Mouse (Mus musculus): ENCODE data around the gene Ccdc57. TPM values are rescaled to one million over a fixed set of nuclear protein-coding genes. Genes with fewer than 3 reads are reported as not detected.

Gene Ccdc57
- polyA plus RNA-seq, 1 experiment, result 2.9 TPM

DNA sequence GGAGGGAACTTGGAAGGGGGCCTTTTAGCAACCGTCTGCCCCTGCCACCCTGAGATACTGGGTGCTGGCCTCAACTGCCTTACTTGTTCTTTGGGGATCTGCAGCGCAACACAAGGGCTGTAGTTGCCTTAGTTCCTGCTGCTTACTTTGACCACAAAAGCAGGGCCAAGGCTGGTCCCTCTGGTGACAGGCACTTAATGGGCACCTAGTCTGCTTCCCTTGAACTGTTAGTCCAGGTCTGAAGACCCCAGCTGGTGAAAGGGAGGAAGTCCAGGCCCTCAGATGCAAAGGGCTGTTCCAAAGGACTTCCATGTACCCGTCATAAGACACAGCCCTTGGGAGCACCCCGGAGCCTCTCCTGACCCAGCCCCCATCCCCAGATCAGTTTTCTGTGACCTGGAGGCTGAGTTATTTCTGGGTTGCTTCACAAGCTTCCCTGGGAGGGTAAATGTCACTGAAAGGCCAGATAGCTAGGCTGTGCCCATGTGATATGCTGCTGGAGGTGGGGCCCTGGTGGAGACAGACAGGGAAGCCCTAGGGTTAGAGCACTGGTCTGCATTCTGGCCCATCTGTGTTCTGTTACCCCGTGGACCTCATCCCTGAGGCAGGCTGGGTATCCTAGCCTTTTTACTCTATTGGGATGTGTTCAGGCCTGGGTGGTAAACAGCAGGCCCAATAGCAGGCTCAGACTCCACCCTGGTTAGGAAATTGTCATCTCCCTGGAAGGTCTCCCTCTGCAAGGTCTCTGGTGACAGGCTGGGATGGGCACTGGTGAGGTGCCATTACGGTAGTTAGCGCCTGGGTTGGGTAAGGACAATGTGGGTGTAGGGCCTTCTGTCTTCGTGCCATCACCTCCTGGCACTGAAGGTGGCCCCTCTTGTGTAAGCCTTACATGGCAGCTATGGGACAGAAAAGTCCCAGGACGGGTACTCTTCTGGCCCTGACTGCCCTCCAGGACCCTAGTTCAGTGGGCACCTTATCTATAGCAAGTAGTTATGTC lies 19.4 kb upstream of the Ccdc57 start:
- no peak for DNase-seq
- Histone ChIP-seq H3K27me3 (replicated peaks; ENCODE audit: control insufficient read depth, insufficient read depth, low read length) (no peaks in the 10 kb centered on the region), H3K27ac (ENCODE audit: insufficient read depth, low read depth, low read length) (no peak overlapping the region), H3K4me3 (ENCODE audit: insufficient read depth, low read depth, low read length) (no peak overlapping the region), H3K36me3 (ENCODE audit: control insufficient read depth, insufficient read depth, low read length) (no peaks in the 10 kb centered on the region), H3K4me1 (ENCODE audit: control insufficient read depth, insufficient read depth, low read length) (no peaks in the 10 kb centered on the region)
- WGBS, result 87% methylated on average over 9 of the region's 9 CpGs
- TF ChIP-seq CTCF (conservative IDR thresholded peaks at IDR 0.05; ENCODE audit: insufficient read depth, insufficient read length, low read depth, low read length) (no peak), POLR2A (IDR thresholded peaks at IDR 0.05; ENCODE audit: low read depth, low read length) (no peak)

DNA sequence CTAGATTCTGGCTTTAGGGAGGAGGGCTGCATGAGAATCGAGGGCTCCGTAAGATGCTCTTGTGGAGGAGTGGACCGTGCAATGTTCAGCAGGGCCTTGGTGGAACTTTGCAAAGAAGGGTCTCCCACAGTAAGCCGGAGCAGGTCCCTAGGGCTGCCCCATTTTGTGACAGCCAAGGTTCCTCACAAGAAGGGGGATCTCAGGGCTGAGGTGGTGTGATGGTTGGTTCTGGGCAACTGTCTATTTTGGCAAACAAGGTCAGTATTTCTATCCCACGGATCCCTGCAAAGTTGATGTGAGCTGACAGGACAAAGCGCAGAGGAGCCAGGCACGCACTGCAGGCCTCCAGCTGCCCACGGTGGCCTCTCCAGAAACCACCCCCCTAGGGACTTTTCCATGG lies 18.6 kb upstream of the Ccdc57 start:
- no peaks in the 10 kb centered on the region for H3K36me3 ChIP-seq (ENCODE audit: control insufficient read depth, insufficient read depth, low read length)
- H3K27me3 ChIP-seq (replicated peaks; ENCODE audit: control insufficient read depth, insufficient read depth, low read length), result no peaks in the 10 kb centered on the region
- H3K27ac ChIP-seq (ENCODE audit: insufficient read depth, low read depth, low read length), result no peak overlapping the region
- TF ChIP-seq POLR2A (IDR thresholded peaks at IDR 0.05; ENCODE audit: low read depth, low read length) (no peak), CTCF (conservative IDR thresholded peaks at IDR 0.05; ENCODE audit: insufficient read depth, insufficient read length, low read depth, low read length) (no peak)
- DNase-seq, result no peak
- no peaks in the 10 kb centered on the region for H3K4me1 ChIP-seq (ENCODE audit: control insufficient read depth, insufficient read depth, low read length)
- H3K4me3 ChIP-seq (ENCODE audit: insufficient read depth, low read depth, low read length), result peak overlapping the region; percentile 17
- 36% methylated on average over 8 of the region's 8 CpGs for WGBS

DNA sequence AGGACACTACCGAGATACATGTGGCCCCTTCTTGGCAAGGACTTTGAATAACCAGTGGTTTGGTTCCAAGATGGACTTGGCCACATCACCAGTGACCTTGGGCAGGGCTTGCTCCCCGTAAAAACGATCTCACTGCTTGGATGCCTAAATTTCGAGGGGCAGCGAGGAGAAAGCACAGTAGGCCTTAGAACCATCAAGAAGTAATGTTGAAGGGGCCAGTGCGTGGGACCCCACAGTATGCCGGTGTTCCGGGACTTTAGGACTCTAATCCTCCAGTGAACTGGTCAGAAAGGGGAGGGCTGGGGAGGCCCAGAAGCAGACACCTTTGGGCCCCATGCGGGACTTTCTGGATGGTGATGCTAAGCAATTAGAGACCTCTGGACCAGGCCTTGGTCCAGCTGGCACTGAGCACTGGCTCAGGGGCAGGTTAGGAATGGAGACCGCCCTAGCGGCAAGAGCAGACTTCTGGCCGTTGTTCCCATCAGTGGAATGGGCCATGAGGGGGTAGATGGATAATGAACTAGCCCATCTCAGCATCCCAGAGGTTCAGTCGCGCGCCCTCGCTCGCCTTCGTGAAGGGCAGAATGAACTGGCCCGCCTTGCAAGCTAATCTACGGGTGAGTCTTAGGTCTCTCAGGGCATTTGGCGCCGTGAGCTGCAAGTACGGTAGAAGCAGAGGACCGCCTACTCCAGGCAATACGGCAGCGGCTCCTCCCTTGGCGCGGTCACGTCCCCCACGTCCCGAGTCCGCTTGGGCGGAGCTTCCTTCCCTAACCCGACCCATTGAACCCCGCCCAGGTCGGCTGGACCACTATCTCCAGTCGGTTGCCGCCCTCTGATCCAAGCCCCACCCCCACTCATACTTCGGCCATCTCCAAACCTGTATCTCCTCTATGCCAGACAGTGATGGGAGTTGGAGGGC lies 17.9 kb upstream of the Ccdc57 start:
- no peak overlapping the region for H3K27ac ChIP-seq (ENCODE audit: insufficient read depth, low read depth, low read length)
- WGBS, result 6% methylated on average over 39 of the region's 39 CpGs

DNA sequence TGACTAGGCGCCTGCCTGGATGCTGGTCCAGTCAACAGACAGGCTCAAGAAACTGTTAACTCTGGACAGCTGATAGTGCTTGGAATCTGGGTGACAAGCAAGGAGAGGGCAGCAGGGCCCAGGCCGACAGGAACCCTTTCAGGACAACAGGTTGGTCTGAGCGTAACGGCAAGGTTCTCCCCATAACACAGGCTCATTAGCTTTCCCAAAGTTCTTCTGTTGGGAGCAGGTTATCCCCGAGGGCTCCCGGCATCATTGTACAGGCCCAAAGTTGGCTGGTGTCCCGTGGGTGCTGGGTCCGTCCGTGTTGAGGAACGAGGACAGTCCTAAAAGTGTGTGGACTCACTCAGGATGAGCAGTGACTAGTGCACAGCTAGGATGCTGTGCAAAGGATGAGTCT lies 17.2 kb upstream of the Ccdc57 start:
- 63% methylated on average over 10 of the region's 10 CpGs for WGBS
- H3K4me3 ChIP-seq (ENCODE audit: insufficient read depth, low read depth, low read length), result no peak overlapping the region
- no peaks in the 10 kb centered on the region for H3K4me1 ChIP-seq (ENCODE audit: control insufficient read depth, insufficient read depth, low read length)
- DNase-seq, result no peak
- no peaks in the 10 kb centered on the region for H3K27me3 ChIP-seq (replicated peaks; ENCODE audit: control insufficient read depth, insufficient read depth, low read length)
- no peak overlapping the region for H3K27ac ChIP-seq (ENCODE audit: insufficient read depth, low read depth, low read length)
- TF ChIP-seq CTCF (conservative IDR thresholded peaks at IDR 0.05; ENCODE audit: insufficient read depth, insufficient read length, low read depth, low read length) (no peak), POLR2A (IDR thresholded peaks at IDR 0.05; ENCODE audit: low read depth, low read length) (no peak)
- H3K36me3 ChIP-seq (ENCODE audit: control insufficient read depth, insufficient read depth, low read length), result no peaks in the 10 kb centered on the region

More for the DNA sequence above, 17.9 kb upstream of the Ccdc57 start:
- DNase-seq, result peak; percentile 93
- Histone ChIP-seq H3K4me3 (ENCODE audit: insufficient read depth, low read depth, low read length) (peak overlapping the region; percentile 25), H3K36me3 (ENCODE audit: control insufficient read depth, insufficient read depth, low read length) (no peaks in the 10 kb centered on the region), H3K27me3 (replicated peaks; ENCODE audit: control insufficient read depth, insufficient read depth, low read length) (no peaks in the 10 kb centered on the region), H3K4me1 (ENCODE audit: control insufficient read depth, insufficient read depth, low read length) (no peaks in the 10 kb centered on the region)
- no peak for TF ChIP-seq POLR2A (IDR thresholded peaks at IDR 0.05; ENCODE audit: low read depth, low read length)
- TF ChIP-seq CTCF (conservative IDR thresholded peaks at IDR 0.05; ENCODE audit: insufficient read depth, insufficient read length, low read depth, low read length), result no peak

DNA sequence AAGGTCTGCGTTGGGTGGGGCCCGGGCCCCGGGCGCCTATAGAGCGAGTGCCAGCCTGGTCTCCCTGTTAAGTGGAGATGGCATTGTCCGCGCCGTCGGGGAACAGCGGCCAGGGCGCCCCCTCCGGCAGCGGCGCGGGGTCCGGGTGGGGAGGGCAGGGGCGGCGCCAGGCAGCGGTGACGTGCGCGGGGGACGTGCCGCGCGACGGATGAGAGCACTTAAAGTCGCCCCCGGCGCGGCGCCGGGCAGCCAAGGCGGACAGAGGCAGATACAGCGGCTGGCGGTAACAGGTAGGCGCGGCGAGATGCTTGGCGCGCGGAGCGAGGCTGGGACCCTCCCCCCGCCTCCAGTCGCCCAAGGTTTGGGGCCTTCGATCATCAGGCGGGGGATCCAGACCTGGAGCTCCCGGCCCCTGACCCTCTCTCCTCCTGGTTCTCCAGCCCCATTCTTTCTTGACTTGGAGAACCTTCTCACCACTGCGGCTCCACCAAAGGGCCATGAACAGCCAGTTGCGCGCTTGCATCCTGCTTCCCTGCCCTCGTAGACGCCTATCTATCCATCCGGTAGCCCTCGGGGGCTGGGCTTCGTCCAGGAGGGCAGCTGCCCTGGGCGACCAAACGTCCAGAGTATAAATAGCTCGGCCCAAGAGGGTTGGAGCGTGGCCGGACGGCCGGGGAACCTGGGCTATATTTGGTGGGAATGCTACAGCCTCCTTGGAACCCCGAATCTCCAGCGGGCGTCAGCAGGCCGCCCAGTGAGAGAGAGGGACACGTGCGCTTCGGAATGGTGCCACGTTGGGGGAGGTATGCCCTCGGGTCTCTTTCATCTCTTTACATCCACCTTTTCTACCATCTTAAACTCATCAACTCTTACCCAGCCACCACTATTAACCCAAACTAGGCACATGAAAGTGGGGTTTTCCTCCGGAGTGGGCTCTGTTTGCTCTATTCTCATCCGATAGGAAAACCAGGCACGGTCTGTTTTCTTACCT lies 16.5 kb upstream of the Ccdc57 start:
- no peaks in the 10 kb centered on the region for H3K4me1 ChIP-seq (ENCODE audit: control insufficient read depth, insufficient read depth, low read length)
- WGBS, result 8% methylated on average over 75 of the region's 75 CpGs
- peak; percentile 32 for DNase-seq

DNA sequence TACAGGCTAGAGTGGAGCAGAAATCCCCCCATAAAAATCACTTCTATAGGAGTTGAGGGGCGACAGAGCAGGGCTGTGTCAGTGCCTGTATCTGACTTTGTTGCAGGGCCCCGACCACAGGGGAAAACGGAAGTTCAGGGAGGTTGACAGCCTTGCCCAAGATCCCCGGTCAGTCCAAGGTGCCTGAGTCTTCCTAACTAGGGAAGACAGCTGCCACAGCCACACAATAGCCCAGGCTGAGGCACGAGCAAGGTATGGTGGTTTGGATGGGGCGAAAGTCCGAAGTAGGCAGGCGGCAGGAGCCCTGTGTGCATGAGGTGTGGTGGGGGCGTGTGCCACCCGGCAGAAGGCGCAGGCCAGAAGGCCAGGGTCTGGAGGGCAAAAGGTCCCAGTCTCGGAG lies 15.7 kb upstream of the Ccdc57 start, which contains the start of gene Slc16a3:
Gene Slc16a3 (plus strand): TSS at position 153 of the 400 bp plus-strand sequence.
- no peak within 1 kb of the TSS for H3K27ac ChIP-seq (ENCODE audit: insufficient read depth, low read depth, low read length)
- H3K4me1 ChIP-seq (ENCODE audit: control insufficient read depth, insufficient read depth, low read length), result no peaks in the 10 kb centered on the region
- H3K36me3 ChIP-seq (ENCODE audit: control insufficient read depth, insufficient read depth, low read length), result no peaks in the 10 kb centered on the region
- DNase-seq, result peak; percentile 17
- TF ChIP-seq CTCF (conservative IDR thresholded peaks at IDR 0.05; ENCODE audit: insufficient read depth, insufficient read length, low read depth, low read length), result no peak
- WGBS, result 22% methylated on average over 12 of the region's 12 CpGs
- H3K4me3 ChIP-seq (ENCODE audit: insufficient read depth, low read depth, low read length), result peak within 1 kb of the TSS; percentile 27
- H3K27me3 ChIP-seq (replicated peaks; ENCODE audit: control insufficient read depth, insufficient read depth, low read length), result no peaks in the 10 kb centered on the region

More for the DNA sequence above, 16.5 kb upstream of the Ccdc57 start:
- no peak overlapping the region for H3K27ac ChIP-seq (ENCODE audit: insufficient read depth, low read depth, low read length)
- H3K36me3 ChIP-seq (ENCODE audit: control insufficient read depth, insufficient read depth, low read length), result no peaks in the 10 kb centered on the region
- TF ChIP-seq CTCF (conservative IDR thresholded peaks at IDR 0.05; ENCODE audit: insufficient read depth, insufficient read length, low read depth, low read length), result no peak
- no peak for TF ChIP-seq POLR2A (IDR thresholded peaks at IDR 0.05; ENCODE audit: low read depth, low read length)
- H3K27me3 ChIP-seq (replicated peaks; ENCODE audit: control insufficient read depth, insufficient read depth, low read length), result no peaks in the 10 kb centered on the region
- H3K4me3 ChIP-seq (ENCODE audit: insufficient read depth, low read depth, low read length), result peak overlapping the region; percentile 27

All from kidney, adult 2 months (tissue).